Comparison of ENCODE assay signal across 8 mouse cellular contexts in genomic region chr8:26961251-26962063, GRCm38 (mm10). TPM values are rescaled to one million over a fixed set of nuclear protein-coding genes. Genes with fewer than 3 reads are reported as not detected.
DNase-seq lines count a peak whose midpoint lies in the region; ATAC-seq and TF ChIP-seq lines count a peak whose summit lies in the region.

No protein-coding gene starts in this region.

- H3K9me3 ChIP-seq in heart, embryonic 11.5 days (replicated peaks; ENCODE audit: control insufficient read depth, low read length), result no peaks in the 10 kb centered on the region
- no peaks in the 10 kb centered on the region for H3K9me3 ChIP-seq in embryonic facial prominence, embryonic 12.5 days
- no peaks in the 10 kb centered on the region for H3K9me3 ChIP-seq in intestine, embryonic 14.5 days (ENCODE audit: control insufficient read depth, low read length)
- no peaks in the 10 kb centered on the region for H3K9me3 ChIP-seq in midbrain, postnatal 0 days (ENCODE audit: low read length)

- WGBS in heart, embryonic 11.5 days (ENCODE audit: insufficient replicate concordance), result 15% methylated on average over 15 of the region's 15 CpGs
- WGBS in embryonic facial prominence, embryonic 12.5 days, result 14% methylated on average over 15 of the region's 15 CpGs
- 16% methylated on average over 15 of the region's 15 CpGs for WGBS in intestine, embryonic 14.5 days
- WGBS in midbrain, postnatal 0 days, result 15% methylated on average over 15 of the region's 15 CpGs

- no peak overlapping the region for H3K4me3 ChIP-seq in heart, embryonic 11.5 days (ENCODE audit: low read depth, low read length)
- H3K4me3 ChIP-seq in embryonic facial prominence, embryonic 12.5 days, result no peak overlapping the region
- no peak overlapping the region for H3K4me3 ChIP-seq in intestine, embryonic 14.5 days (ENCODE audit: low read depth, low read length)
- no peak overlapping the region for H3K4me3 ChIP-seq in midbrain, postnatal 0 days (ENCODE audit: low read depth, low read length)

- intact Hi-C loops in heart, postnatal 36 days (cut with DNase I), result no loop called here

- no peaks in the 10 kb centered on the region for H3K27me3 ChIP-seq in heart, embryonic 11.5 days (ENCODE audit: control insufficient read depth, insufficient read depth, low read length)
- H3K27me3 ChIP-seq in embryonic facial prominence, embryonic 12.5 days, result no peaks in the 10 kb centered on the region
- no peaks in the 10 kb centered on the region for H3K27me3 ChIP-seq in intestine, embryonic 14.5 days (replicated peaks; ENCODE audit: control insufficient read depth, insufficient read depth, low read length)
- no peaks in the 10 kb centered on the region for H3K27me3 ChIP-seq in midbrain, postnatal 0 days (ENCODE audit: insufficient read depth, low read length)

- TF ChIP-seq CTCF in midbrain, postnatal 0 days (IDR thresholded peaks at IDR 0.05), result no peak

- H3K36me3 ChIP-seq in heart, embryonic 11.5 days (ENCODE audit: control insufficient read depth, insufficient read depth, low read length), result no peaks in the 10 kb centered on the region
- no peaks in the 10 kb centered on the region for H3K36me3 ChIP-seq in embryonic facial prominence, embryonic 12.5 days
- H3K36me3 ChIP-seq in intestine, embryonic 14.5 days (ENCODE audit: control insufficient read depth, insufficient read depth, low read length), result no peaks in the 10 kb centered on the region
- no peaks in the 10 kb centered on the region for H3K36me3 ChIP-seq in midbrain, postnatal 0 days (ENCODE audit: insufficient read depth, low read length)

- ATAC-seq in heart, embryonic 11.5 days (replicated peaks; ENCODE audit: insufficient number of reproducible peaks, low FRiP score, low TSS enrichment), result peak; percentile 52; the same call in 1 of the 2 replicates
- peak; percentile 80 for ATAC-seq in embryonic facial prominence, embryonic 12.5 days (ENCODE audit: insufficient number of reproducible peaks, insufficient read depth, low FRiP score, low TSS enrichment)
- ATAC-seq in intestine, embryonic 14.5 days (replicated peaks; ENCODE audit: low FRiP score, low TSS enrichment, low read depth), result peak; percentile 88
- peak; percentile 80 for ATAC-seq in midbrain, postnatal 0 days (ENCODE audit: low FRiP score)
- ATAC-seq in CD4-positive, CD25-positive, alpha-beta regulatory T cell, adult 4 months, result no peak

- H3K4me2 ChIP-seq in heart, embryonic 11.5 days, result peak overlapping the region; percentile 39
- no peak overlapping the region for H3K4me2 ChIP-seq in embryonic facial prominence, embryonic 12.5 days (replicated peaks)
- H3K4me2 ChIP-seq in intestine, embryonic 14.5 days (ENCODE audit: low read length), result no peak overlapping the region
- H3K4me2 ChIP-seq in midbrain, postnatal 0 days (ENCODE audit: low read depth, low read length, poor library complexity, severe bottlenecking), result 0 out of 2 replicates have a peak overlapping the region, but pooled peaks have one; percentile 9

- H3K4me1 ChIP-seq in heart, embryonic 11.5 days (ENCODE audit: control insufficient read depth, insufficient read depth, low read length), result peaks cover 10% of the 10 kb centered on the region
- peaks cover 11% of the 10 kb centered on the region for H3K4me1 ChIP-seq in embryonic facial prominence, embryonic 12.5 days
- peaks cover 18% of the 10 kb centered on the region for H3K4me1 ChIP-seq in intestine, embryonic 14.5 days (replicated peaks; ENCODE audit: control insufficient read depth, insufficient read depth, low read length)
- H3K4me1 ChIP-seq in midbrain, postnatal 0 days (ENCODE audit: insufficient read depth, low read length), result no peaks in the 10 kb centered on the region

- peak overlapping the region; percentile 32; the same call in 1 of the 2 replicates for H3K27ac ChIP-seq in heart, embryonic 11.5 days (ENCODE audit: low read depth, low read length)
- peak overlapping the region; percentile 61 for H3K27ac ChIP-seq in embryonic facial prominence, embryonic 12.5 days
- H3K27ac ChIP-seq in intestine, embryonic 14.5 days (ENCODE audit: low read depth), result peak overlapping the region; percentile 34; the same call in 1 of the 2 replicates
- no peak overlapping the region for H3K27ac ChIP-seq in midbrain, postnatal 0 days (ENCODE audit: low read depth, low read length)

- 0 out of 2 replicates have a peak overlapping the region, but pooled peaks have one; percentile 40 for H3K9ac ChIP-seq in heart, embryonic 11.5 days (ENCODE audit: low read depth, low read length)
- H3K9ac ChIP-seq in embryonic facial prominence, embryonic 12.5 days, result no peak overlapping the region
- no peak overlapping the region for H3K9ac ChIP-seq in intestine, embryonic 14.5 days (ENCODE audit: low read length)
- H3K9ac ChIP-seq in midbrain, postnatal 0 days (replicated peaks; ENCODE audit: low read length, poor library complexity, severe bottlenecking), result no peak overlapping the region

- DNase-seq in heart, postnatal 36 days, result no peak
- peak; percentile 46 for DNase-seq in Muller cell, postnatal 12 days (ENCODE audit: inconsistent ontology term)
- DNase-seq in intestine, embryonic 14.5 days (ENCODE audit: low spot score), result peak; percentile 83
- peak; percentile 68 for DNase-seq in midbrain, postnatal 0 days (ENCODE audit: low spot score)
- no peak for DNase-seq in spleen, postnatal 4 days (ENCODE audit: low spot score in 2 of 2)

RNA-seq across cellular contexts. Expression of gene Zfp703, which starts 15.7 kb away (rescaled TPM):
- polyA plus RNA-seq in heart, embryonic 11.5 days (2014; fragmentation: Nextera tagmentation; extraction: Ambion mirVana), result 7.7 and 8.5 TPM in 2 replicates
- 10 to 100 TPM; 17.2 to 18.9 TPM for total RNA-seq in heart, postnatal 36 days (2021)
- polyA plus RNA-seq in embryonic facial prominence, embryonic 12.5 days (2016; fragmentation: Nextera tagmentation; extraction: Ambion mirVana), result 30.4 and 32.8 TPM in 2 replicates
- 23.1 and 23.2 TPM in 2 replicates for polyA plus RNA-seq in intestine, embryonic 14.5 days (2014; fragmentation: Nextera tagmentation; extraction: Ambion mirVana)
- total RNA-seq in midbrain, postnatal 0 days (2014; rRNA removed), result 12.6 and 16.0 TPM in 2 replicates
- 6.5 and 6.8 TPM in 2 replicates for polyA plus RNA-seq in midbrain, postnatal 0 days (2015; fragmentation: Nextera tagmentation; extraction: Ambion mirVana)
- polyA plus RNA-seq in CD4-positive, CD25-positive, alpha-beta regulatory T cell, adult 4 months (2017; shearing (Covaris generic)), result 1 to 10 TPM; 1.4 to 2.6 TPM

Comparison
In these comparisons a context has a peak if more than half of its experiments do, and no peak if none do; other contexts are left out.
1. H3K4me2 ChIP-seq: peak in heart, embryonic 11.5 days (single experiment) and midbrain, postnatal 0 days (single experiment); none in embryonic facial prominence, embryonic 12.5 days (single experiment) and intestine, embryonic 14.5 days (single experiment).
2. DNase-seq: peak in Muller cell, postnatal 12 days (single experiment), intestine, embryonic 14.5 days (single experiment) and midbrain, postnatal 0 days (single experiment); none in heart, postnatal 36 days (0 of 2) and spleen, postnatal 4 days (0 of 2).